Mouse (Mus musculus) liver, embryonic 11.5 days (tissue): ENCODE results near the gene Lrrc61. TPM values are rescaled to one million over a fixed set of nuclear protein-coding genes. Genes with fewer than 3 reads are reported as not detected.
A peak's percentile ranks its signal among the peaks of the same experiment; 100 is the strongest.

Experiments
- ATAC-seq: fragments of 200-750 bp; cut with Nextera tagmentation; replicated peaks from 2 replicates; pipeline ENCODE4 v1.8.0; 2017; ENCODE audit warnings: moderate number of reproducible peaks, mild to moderate bottlenecking, moderate TSS enrichment, moderate library complexity; ENCODE audit not compliant: low FRiP score
- DNase-seq: peaks from one replicate; pipeline ENCODE4 v3.0.0-alpha.2; 2017; ENCODE audit warnings: low spot score
- H3K27ac ChIP-seq: fragments of 300-500 bp; sonication (generic); 2 replicates; pipeline ENCODE4 v1.5.1; 2014; ENCODE audit warnings: mild to moderate bottlenecking, low read depth, low read length, control low read depth
- H3K27me3 ChIP-seq: fragments of 300-500 bp; sonication (generic); replicated peaks from 2 replicates; pipeline ENCODE4 v1.6.1; 2014; ENCODE audit warnings: low read length, mixed read lengths; ENCODE audit not compliant: control insufficient read depth, insufficient read depth
- H3K36me3 ChIP-seq: fragments of 300-500 bp; sonication (generic); 2 replicates; pipeline ENCODE4 v1.6.1; 2014; ENCODE audit warnings: mild to moderate bottlenecking, low read length, moderate library complexity, mixed read lengths; ENCODE audit not compliant: control insufficient read depth, insufficient read depth
- H3K4me1 ChIP-seq: fragments of 300-500 bp; sonication (generic); replicated peaks from 2 replicates; pipeline ENCODE4 v1.6.1; 2014; ENCODE audit warnings: low read length, mixed read lengths; ENCODE audit not compliant: control insufficient read depth, insufficient read depth
- H3K4me2 ChIP-seq: fragments of 300-500 bp; sonication (generic); 2 replicates; pipeline ENCODE4 v1.6.1; 2014; ENCODE audit warnings: mild to moderate bottlenecking, control low read depth, moderate library complexity
- H3K4me3 ChIP-seq: fragments of 300-500 bp; sonication (generic); 2 replicates; pipeline ENCODE4 v1.5.1; 2014; ENCODE audit warnings: low read depth, low read length, control low read depth
- H3K9ac ChIP-seq: fragments of 300-500 bp; sonication (generic); 2 replicates; pipeline ENCODE4 v1.6.1; 2014; ENCODE audit warnings: low read depth, low read length, control low read depth
- H3K9me3 ChIP-seq: fragments of 300-500 bp; sonication (generic); 2 replicates; pipeline ENCODE4 v1.6.1; 2016; ENCODE audit warnings: low read length, inconsistent platforms, mixed read lengths; ENCODE audit not compliant: control insufficient read depth
- WGBS: fragments of 180-500 bp; shearing (Covaris S2); extraction: QIAGEN DNeasy Blood & Tissue Kit; methylation state at CpG from one replicate; pipeline ENCODE4 v1.1.7; 2014; 5-methylcytosine and 5-hydroxymethylcytosine counted together
- polyA plus RNA-seq: library from polyadenylated mRNA; unstranded; fragments of >200 nt; fragmentation: Nextera tagmentation; extraction: Ambion mirVana; gene quantifications from 2 replicates; pipeline ENCODE4 v1.2.1, GENCODE M21; 2014

The Lrrc61 gene
- polyA plus RNA-seq, 1 experiment from 2014 or later: 4.6 TPM

- DNase-seq (no peak), ATAC-seq (no peak)
- Histone ChIP-seq H3K27ac (no peak overlapping the region), H3K9me3 (no peaks in the 10 kb centered on the region), H3K4me2 (no peak overlapping the region), H3K4me3 (no peak overlapping the region), H3K9ac (no peak overlapping the region), H3K36me3 (no peaks in the 10 kb centered on the region), H3K27me3 (no peaks in the 10 kb centered on the region), H3K4me1 (no peaks in the 10 kb centered on the region)
- 32% methylated on average over 7 of the region's 7 CpGs for WGBS
Measured at GRCm38 (mm10) chr6:48541560-48542450, 12.8 kb upstream of the Lrrc61 start.

DNA sequence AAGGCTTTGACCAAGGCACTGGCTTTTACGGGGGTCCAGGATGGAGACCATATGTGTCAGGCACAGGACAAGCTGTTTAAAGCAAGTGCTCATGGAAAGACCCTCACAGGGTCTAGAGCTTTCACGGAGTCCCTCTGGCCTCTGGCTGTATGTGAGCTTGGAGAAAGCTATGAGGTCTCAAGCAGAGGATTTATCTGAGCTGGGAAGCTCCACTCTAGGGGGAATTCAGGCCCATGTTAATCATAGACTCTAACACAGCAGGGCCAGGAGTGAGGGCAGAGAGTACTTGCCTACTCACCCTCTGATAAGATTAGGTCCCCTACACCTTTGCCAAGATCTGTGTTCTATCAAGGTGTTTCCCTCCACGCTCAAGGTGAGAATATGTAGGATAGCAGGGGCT lies 12.0 kb upstream of the Lrrc61 start:
- no peak for DNase-seq

DNA sequence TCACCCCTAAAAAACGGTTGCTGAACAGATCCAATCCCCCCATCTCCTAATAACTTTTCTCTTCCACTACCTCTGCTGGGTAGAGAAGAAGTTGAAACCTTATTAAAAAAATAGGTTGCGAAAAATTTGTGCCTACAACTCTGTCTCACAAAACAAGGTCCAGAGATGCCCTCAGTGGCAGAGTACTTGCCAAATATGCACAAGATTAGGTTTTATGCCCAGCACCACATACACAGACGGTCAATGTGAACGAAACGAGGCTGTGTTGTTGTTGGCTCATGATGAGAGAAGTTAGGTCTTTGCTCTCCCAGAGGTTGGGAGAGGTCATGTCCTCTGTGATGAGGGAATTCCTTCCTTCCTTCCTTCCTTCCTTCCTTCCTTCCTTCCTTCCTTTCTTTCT lies 9.3 kb upstream of the Lrrc61 start:
- no peak for ATAC-seq
- Histone ChIP-seq H3K9ac (no peak overlapping the region), H3K4me2 (no peak overlapping the region), H3K4me1 (no peaks in the 10 kb centered on the region), H3K27me3 (no peaks in the 10 kb centered on the region), H3K9me3 (no peaks in the 10 kb centered on the region), H3K4me3 (no peak overlapping the region), H3K27ac (no peak overlapping the region), H3K36me3 (no peaks in the 10 kb centered on the region)
- DNase-seq: no peak
- 76% methylated on average over 5 of the region's 5 CpGs for WGBS

More for the DNA sequence above, 12.0 kb upstream of the Lrrc61 start:
- ATAC-seq: no peak
- Histone ChIP-seq H3K27me3 (no peaks in the 10 kb centered on the region), H3K9ac (no peak overlapping the region), H3K27ac (no peak overlapping the region), H3K4me2 (no peak overlapping the region), H3K36me3 (no peaks in the 10 kb centered on the region), H3K4me1 (no peaks in the 10 kb centered on the region), H3K4me3 (no peak overlapping the region), H3K9me3 (no peaks in the 10 kb centered on the region)
- WGBS: 77% methylated on average over 3 of the region's 3 CpGs

DNA sequence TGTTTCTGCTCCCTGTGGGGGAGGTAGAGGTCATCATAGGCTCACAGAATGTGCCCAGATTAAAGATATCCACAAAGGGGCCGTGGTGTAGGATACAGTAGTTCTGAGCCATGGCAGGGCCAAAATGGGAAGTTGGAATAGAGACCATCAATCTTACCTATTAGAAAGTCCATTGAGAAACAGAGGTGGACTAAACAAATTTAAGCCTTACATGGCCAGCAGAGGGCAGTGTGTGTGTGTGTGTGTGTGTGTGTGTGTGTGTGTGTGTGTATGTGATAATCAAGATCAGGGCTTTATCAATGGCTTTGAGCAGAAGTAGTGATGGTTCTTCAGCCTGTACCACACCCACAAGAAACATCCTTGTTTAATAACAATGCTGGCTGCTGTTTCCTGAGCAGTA lies 8.3 kb upstream of the Lrrc61 start:
- no peak overlapping the region for H3K9ac ChIP-seq
- DNase-seq (no peak), ATAC-seq (no peak)
- H3K36me3 ChIP-seq: no peaks in the 10 kb centered on the region
- H3K4me2 ChIP-seq: no peak overlapping the region
- no peaks in the 10 kb centered on the region for H3K27me3 ChIP-seq
- H3K27ac ChIP-seq: no peak overlapping the region
- WGBS: 35% methylated on average over 1 of the region's 1 CpGs
- H3K9me3 ChIP-seq: no peaks in the 10 kb centered on the region
- H3K4me3 ChIP-seq: no peak overlapping the region
- H3K4me1 ChIP-seq: no peaks in the 10 kb centered on the region

GRCm38 (mm10) chr6:48546858-48547257 lies 7.7 kb upstream of the Lrrc61 start:
- WGBS: 61% methylated on average over 4 of the region's 4 CpGs

DNA sequence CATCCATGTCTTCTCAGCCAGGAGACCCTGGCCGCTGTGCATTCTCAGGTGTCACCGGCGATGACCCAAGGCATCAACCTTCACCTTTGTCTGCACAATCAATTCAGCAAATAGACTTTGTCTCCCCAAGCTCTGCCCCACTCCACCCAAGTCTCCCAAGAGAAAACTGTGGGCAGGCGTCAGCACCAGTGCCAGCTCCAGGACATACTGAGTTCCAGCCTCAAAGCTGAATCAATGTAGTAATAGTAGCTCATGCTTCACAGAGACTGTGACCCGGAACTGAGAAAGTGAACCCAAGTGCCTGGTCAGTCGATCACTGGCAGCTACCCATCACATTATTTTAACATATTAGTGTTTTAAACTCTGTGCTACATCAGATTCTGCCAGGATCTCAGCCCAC lies 6.3 kb upstream of the Lrrc61 start:
- WGBS: 70% methylated on average over 6 of the region's 6 CpGs
- no peak overlapping the region for H3K4me2 ChIP-seq
- H3K9ac ChIP-seq: no peak overlapping the region
- no peak overlapping the region for H3K4me3 ChIP-seq
- ATAC-seq (no peak), DNase-seq (no peak)
- H3K27me3 ChIP-seq: no peaks in the 10 kb centered on the region
- no peak overlapping the region for H3K27ac ChIP-seq
- no peaks in the 10 kb centered on the region for H3K4me1 ChIP-seq
- H3K9me3 ChIP-seq: no peaks in the 10 kb centered on the region
- no peaks in the 10 kb centered on the region for H3K36me3 ChIP-seq

More at GRCm38 (mm10) chr6:48546858-48547257, 7.7 kb upstream of the Lrrc61 start:
- Histone ChIP-seq H3K4me1 (no peaks in the 10 kb centered on the region), H3K36me3 (no peaks in the 10 kb centered on the region), H3K27ac (no peak overlapping the region), H3K4me2 (no peak overlapping the region), H3K27me3 (no peaks in the 10 kb centered on the region), H3K9me3 (no peaks in the 10 kb centered on the region), H3K4me3 (no peak overlapping the region), H3K9ac (no peak overlapping the region)
- DNase-seq (no peak), ATAC-seq (no peak)

DNA sequence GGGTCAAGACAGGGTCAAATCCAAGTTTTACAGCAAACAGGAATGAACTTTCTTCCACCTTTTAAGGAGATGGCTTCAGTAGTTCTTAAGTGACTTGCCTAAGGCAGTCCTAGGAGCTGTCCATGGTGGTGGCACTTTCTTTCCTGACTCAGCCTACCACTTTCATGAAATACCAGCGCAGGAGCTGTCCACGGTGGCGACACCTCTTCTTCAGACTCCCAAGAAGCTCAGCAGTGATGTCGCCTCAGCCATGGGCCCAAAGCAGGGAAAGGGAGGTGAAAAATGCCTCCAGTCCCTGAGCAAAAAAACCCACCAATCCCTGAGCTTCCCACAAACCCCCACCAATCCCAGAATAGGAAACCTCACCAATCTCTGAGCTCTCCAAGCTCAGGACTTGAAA lies 1.7 kb upstream of the Lrrc61 start:
- H3K4me1 ChIP-seq: peaks cover 2% of the 10 kb centered on the region; the same call in 1 of the 2 replicates
- no peaks in the 10 kb centered on the region for H3K9me3 ChIP-seq
- H3K36me3 ChIP-seq: no peaks in the 10 kb centered on the region
- no peak overlapping the region for H3K4me3 ChIP-seq
- ATAC-seq (no peak), DNase-seq (peak; percentile 48)
- no peak overlapping the region for H3K27ac ChIP-seq
- H3K4me2 ChIP-seq: no peak overlapping the region
- WGBS: 25% methylated on average over 4 of the region's 4 CpGs
- no peak overlapping the region for H3K9ac ChIP-seq
- no peaks in the 10 kb centered on the region for H3K27me3 ChIP-seq

- WGBS: 82% methylated on average over 4 of the region's 4 CpGs
- Histone ChIP-seq H3K4me2 (peak overlapping the region; percentile 74), H3K4me1 (peaks cover 2% of the 10 kb centered on the region; the same call in 1 of the 2 replicates), H3K4me3 (peak overlapping the region; percentile 43), H3K27me3 (no peaks in the 10 kb centered on the region), H3K9ac (peak overlapping the region; percentile 64; the same call in 1 of the 2 replicates), H3K36me3 (no peaks in the 10 kb centered on the region), H3K27ac (peak overlapping the region; percentile 8; the same call in 1 of the 2 replicates), H3K9me3 (no peaks in the 10 kb centered on the region)
- no peak for ATAC-seq
- DNase-seq: no peak
Measured at GRCm38 (mm10) chr6:48553819-48554218, 777 bp upstream of the Lrrc61 start.
